ENCODE assay signal across 9 mouse cellular contexts in the genomic region with DNA sequence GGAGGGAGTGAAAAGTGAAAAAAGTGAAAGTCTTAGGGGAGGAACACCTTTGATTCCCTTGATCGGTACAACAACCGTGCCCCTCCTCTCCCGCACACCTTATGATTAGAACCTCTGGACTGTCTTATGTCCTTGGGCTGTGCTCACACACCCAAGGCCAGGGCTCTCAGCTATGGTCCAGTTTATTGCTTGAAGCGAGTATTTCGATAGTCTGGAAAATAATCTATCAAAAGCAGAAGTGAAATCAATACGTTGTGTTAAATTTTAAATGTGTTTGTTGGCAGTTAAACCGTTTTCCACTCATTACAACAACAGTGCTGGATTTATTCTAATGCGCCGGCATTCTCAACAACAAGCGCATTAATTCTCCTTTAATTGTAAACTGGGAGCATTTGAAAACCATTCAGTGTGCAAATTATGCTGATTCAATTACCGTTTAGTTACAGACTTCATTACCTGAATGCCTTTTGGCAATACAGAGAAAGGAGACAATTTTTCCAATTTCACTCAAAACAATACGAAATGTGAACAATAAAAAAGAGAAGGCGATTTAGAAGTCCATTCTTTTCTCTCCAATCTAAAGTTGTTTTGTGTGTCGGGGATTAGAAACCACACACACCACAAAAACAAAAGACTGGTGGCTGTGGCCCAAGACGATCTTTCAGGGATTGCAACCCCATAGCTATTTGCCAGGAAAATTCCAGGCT. TPM values are rescaled to one million over a fixed set of nuclear protein-coding genes. Genes with fewer than 3 reads are reported as not detected.
DNase-seq lines count a peak whose midpoint lies in the region; ATAC-seq and TF ChIP-seq lines count a peak whose summit lies in the region.
"Had no signal": no experiment of that assay in that cellular context is flagged by ENCODE, and none has a peak within 500 bp of the region (broad histone marks: within the 10 kb centered on the region; RNA-seq: fewer than 3 reads in every experiment).

No protein-coding gene starts in this region.

- no peak overlapping the region for H3K9ac ChIP-seq in hindbrain, embryonic 11.5 days (ENCODE audit: low read depth, low read length)
- H3K9ac ChIP-seq in hindbrain, embryonic 13.5 days = peak overlapping the region; percentile 85
- peak overlapping the region; percentile 84; the same call in 1 of the 2 replicates for H3K9ac ChIP-seq in midbrain, embryonic 15.5 days

- H3K36me3 ChIP-seq in hindbrain, embryonic 11.5 days (ENCODE audit: control insufficient read depth, insufficient read depth, low read length) = no peaks in the 10 kb centered on the region
- H3K36me3 ChIP-seq in hindbrain, embryonic 10.5 days = no peaks in the 10 kb centered on the region
- H3K36me3 ChIP-seq in embryonic facial prominence, embryonic 10.5 days (replicated peaks) = no peaks in the 10 kb centered on the region
- no peaks in the 10 kb centered on the region for H3K36me3 ChIP-seq in hindbrain, embryonic 13.5 days
- H3K36me3 ChIP-seq in midbrain, embryonic 15.5 days (replicated peaks) = no peaks in the 10 kb centered on the region

- DNase-seq in hindbrain, embryonic 11.5 days (ENCODE audit: low spot score) = peak; percentile 14
- DNase-seq in hindbrain, embryonic 10.5 days (ENCODE audit: low spot score) = no peak
- DNase-seq in embryonic facial prominence, embryonic 10.5 days (ENCODE audit: low spot score) = no peak
- no peak for DNase-seq in gastrocnemius, adult 2 months
- no peak for DNase-seq in right cerebral cortex, adult 18-20 months

- no peak overlapping the region for H3K27ac ChIP-seq in hindbrain, embryonic 11.5 days (ENCODE audit: low read depth, low read length)
- no peak overlapping the region for H3K27ac ChIP-seq in hindbrain, embryonic 10.5 days
- no peak overlapping the region for H3K27ac ChIP-seq in embryonic facial prominence, embryonic 10.5 days (replicated peaks)
- peak overlapping the region; percentile 95 for H3K27ac ChIP-seq in hindbrain, embryonic 13.5 days
- H3K27ac ChIP-seq in midbrain, embryonic 15.5 days = peak overlapping the region; percentile 87
- H3K27ac ChIP-seq in gastrocnemius, adult 2 months = no peak overlapping the region
- H3K27ac ChIP-seq: macrophage had no signal

- no peak for ATAC-seq in hindbrain, embryonic 11.5 days (ENCODE audit: low FRiP score)
- no peak for ATAC-seq in hindbrain, embryonic 13.5 days (ENCODE audit: low FRiP score)
- no peak for ATAC-seq in midbrain, embryonic 15.5 days (replicated peaks)
- ATAC-seq in monocyte, adult 5-6 weeks (replicated peaks; ENCODE audit: insufficient number of reproducible peaks, low FRiP score, low TSS enrichment, poor library complexity, severe bottlenecking) = no peak

- WGBS in hindbrain, embryonic 11.5 days = 18% methylated on average over 15 of the region's 15 CpGs
- 16% methylated on average over 15 of the region's 15 CpGs for WGBS in hindbrain, embryonic 10.5 days
- WGBS in embryonic facial prominence, embryonic 10.5 days = 13% methylated on average over 15 of the region's 15 CpGs
- WGBS in hindbrain, embryonic 13.5 days = 14% methylated on average over 15 of the region's 15 CpGs
- 10% methylated on average over 15 of the region's 15 CpGs for WGBS in midbrain, embryonic 15.5 days

- H3K4me3 ChIP-seq in hindbrain, embryonic 11.5 days (ENCODE audit: low read depth, low read length) = peak overlapping the region; percentile 39; the same call in 1 of the 2 replicates
- H3K4me3 ChIP-seq in hindbrain, embryonic 10.5 days = no peak overlapping the region
- H3K4me3 ChIP-seq in embryonic facial prominence, embryonic 10.5 days = 0 out of 2 replicates have a peak overlapping the region, but pooled peaks have one; percentile 56
- peak overlapping the region; percentile 64 for H3K4me3 ChIP-seq in hindbrain, embryonic 13.5 days
- peak overlapping the region; percentile 77 for H3K4me3 ChIP-seq in midbrain, embryonic 15.5 days
- no peak overlapping the region for H3K4me3 ChIP-seq in gastrocnemius, adult 2 months

- TF ChIP-seq CTCF in gastrocnemius, adult 2 months (IDR thresholded peaks at IDR 0.05) = no peak

- peaks cover 7% of the 10 kb centered on the region for H3K4me1 ChIP-seq in hindbrain, embryonic 11.5 days (replicated peaks; ENCODE audit: control insufficient read depth, insufficient read depth, low read length)
- peaks cover 54% of the 10 kb centered on the region for H3K4me1 ChIP-seq in hindbrain, embryonic 10.5 days (replicated peaks)
- H3K4me1 ChIP-seq in embryonic facial prominence, embryonic 10.5 days = peaks cover 34% of the 10 kb centered on the region
- H3K4me1 ChIP-seq in hindbrain, embryonic 13.5 days (replicated peaks) = peaks cover 64% of the 10 kb centered on the region
- H3K4me1 ChIP-seq in midbrain, embryonic 15.5 days = peaks cover 52% of the 10 kb centered on the region

- no peaks in the 10 kb centered on the region for H3K9me3 ChIP-seq in hindbrain, embryonic 11.5 days (ENCODE audit: control insufficient read depth, low read length)
- no peaks in the 10 kb centered on the region for H3K9me3 ChIP-seq in hindbrain, embryonic 10.5 days
- no peaks in the 10 kb centered on the region for H3K9me3 ChIP-seq in embryonic facial prominence, embryonic 10.5 days
- no peaks in the 10 kb centered on the region for H3K9me3 ChIP-seq in hindbrain, embryonic 13.5 days
- no peaks in the 10 kb centered on the region for H3K9me3 ChIP-seq in midbrain, embryonic 15.5 days

- intact Hi-C loops in gastrocnemius, adult 2 months (cut with DNase I) = no loop called here

- H3K27me3 ChIP-seq in hindbrain, embryonic 11.5 days (ENCODE audit: control insufficient read depth, insufficient read depth, low read length) = peaks cover 70% of the 10 kb centered on the region
- peaks cover 100% of the 10 kb centered on the region for H3K27me3 ChIP-seq in hindbrain, embryonic 10.5 days (ENCODE audit: insufficient read depth, poor library complexity, severe bottlenecking)
- H3K27me3 ChIP-seq in embryonic facial prominence, embryonic 10.5 days (replicated peaks; ENCODE audit: low read depth, poor library complexity, severe bottlenecking) = peaks cover 100% of the 10 kb centered on the region
- peaks cover 78% of the 10 kb centered on the region for H3K27me3 ChIP-seq in hindbrain, embryonic 13.5 days
- H3K27me3 ChIP-seq in midbrain, embryonic 15.5 days (replicated peaks) = peaks cover 45% of the 10 kb centered on the region

- no peak overlapping the region for H3K4me2 ChIP-seq in hindbrain, embryonic 11.5 days (replicated peaks; ENCODE audit: low read depth, low read length)
- peak overlapping the region; percentile 84 for H3K4me2 ChIP-seq in hindbrain, embryonic 13.5 days
- H3K4me2 ChIP-seq in midbrain, embryonic 15.5 days = peak overlapping the region; percentile 87

RNA-seq across cellular contexts. Expression of gene Nxph1, which starts 3.8 kb away (rescaled TPM):
- polyA plus RNA-seq in hindbrain, embryonic 11.5 days (2014; fragmentation: Nextera tagmentation; extraction: Ambion mirVana) = 10.1 and 12.8 TPM in 2 replicates
- polyA plus RNA-seq in hindbrain, embryonic 10.5 days (2016; fragmentation: Nextera tagmentation; extraction: Ambion mirVana) = 1.1 and 3.4 TPM in 2 replicates
- 0.32 and 0.41 TPM in 2 replicates for polyA plus RNA-seq in embryonic facial prominence, embryonic 10.5 days (2016; fragmentation: Nextera tagmentation; extraction: Ambion mirVana)
- 73.9 and 83.4 TPM in 2 replicates for polyA plus RNA-seq in hindbrain, embryonic 13.5 days (2015; fragmentation: Nextera tagmentation; extraction: Ambion mirVana)
- polyA plus RNA-seq in midbrain, embryonic 15.5 days (2015; fragmentation: Nextera tagmentation; extraction: Ambion mirVana) = 75.8 and 79.2 TPM in 2 replicates
- total RNA-seq in monocyte, adult 5-6 weeks (2017) = not detected in 3 replicates
- total RNA-seq in gastrocnemius, adult 2 months (2021) = not detected
- polyA plus RNA-seq: macrophage had no signal

Comparison
In these comparisons a context has a peak if more than half of its experiments do, and no peak if none do; other contexts are left out.
1. H3K27ac ChIP-seq: peak in hindbrain, embryonic 13.5 days (single experiment) and midbrain, embryonic 15.5 days (single experiment); none in hindbrain, embryonic 11.5 days (single experiment), hindbrain, embryonic 10.5 days (single experiment), embryonic facial prominence, embryonic 10.5 days (single experiment) and gastrocnemius, adult 2 months (single experiment).
2. H3K4me3 ChIP-seq: peak in hindbrain, embryonic 11.5 days (single experiment), embryonic facial prominence, embryonic 10.5 days (single experiment), hindbrain, embryonic 13.5 days (single experiment) and midbrain, embryonic 15.5 days (single experiment); none in hindbrain, embryonic 10.5 days (single experiment) and gastrocnemius, adult 2 months (single experiment).